Mouse (Mus musculus): ENCODE results near the gene Camk1g. TPM values are rescaled to one million over a fixed set of nuclear protein-coding genes. Genes with fewer than 3 reads are reported as not detected.

The Camk1g gene
- 6.9 and 7.1 TPM in 2 replicates for polyA plus RNA-seq (2016; fragmentation: Nextera tagmentation; extraction: Ambion mirVana)

DNA sequence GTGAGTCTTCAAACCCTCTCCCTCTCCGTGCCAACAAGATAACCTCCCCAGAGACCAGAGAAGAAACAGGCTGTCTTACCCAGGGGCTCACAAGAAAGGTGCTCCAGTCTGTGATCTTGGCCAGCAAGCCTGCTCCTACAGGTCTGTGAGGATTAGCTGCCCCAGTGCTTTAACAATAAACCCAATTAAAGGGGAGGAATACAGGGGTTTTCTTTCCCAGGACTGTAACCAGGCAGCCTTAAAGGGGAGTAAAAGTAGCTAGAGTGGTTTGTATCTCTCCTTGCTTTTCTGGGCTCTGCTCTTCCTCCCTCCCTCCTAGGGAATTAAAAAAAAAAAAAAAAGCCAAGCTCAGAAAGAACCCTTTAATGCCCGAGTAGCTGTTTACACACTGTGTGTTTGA lies at the start of gene Camk1g:
Gene Camk1g (minus strand): TSS at position 203 of the 400 bp plus-strand sequence.
- Histone ChIP-seq H3K36me3 (no peaks in the 10 kb centered on the region), H3K4me2 (peak within 1 kb of the TSS; percentile 68), H3K27ac (ENCODE audit: poor library complexity, severe bottlenecking) (peak within 1 kb of the TSS; percentile 36; the same call in 1 of the 2 replicates), H3K9ac (peak within 1 kb of the TSS; percentile 64), H3K9me3 (replicated peaks) (no peaks in the 10 kb centered on the region), H3K27me3 (replicated peaks) (no peaks in the 10 kb centered on the region), H3K4me1 (replicated peaks) (peaks cover 33% of the 10 kb centered on the region), H3K4me3 (peak within 1 kb of the TSS; percentile 50)
- 2% methylated on average over 2 of the region's 2 CpGs for WGBS
- peak; percentile 72 for ATAC-seq (ENCODE audit: insufficient number of reproducible peaks, low FRiP score)

DNA sequence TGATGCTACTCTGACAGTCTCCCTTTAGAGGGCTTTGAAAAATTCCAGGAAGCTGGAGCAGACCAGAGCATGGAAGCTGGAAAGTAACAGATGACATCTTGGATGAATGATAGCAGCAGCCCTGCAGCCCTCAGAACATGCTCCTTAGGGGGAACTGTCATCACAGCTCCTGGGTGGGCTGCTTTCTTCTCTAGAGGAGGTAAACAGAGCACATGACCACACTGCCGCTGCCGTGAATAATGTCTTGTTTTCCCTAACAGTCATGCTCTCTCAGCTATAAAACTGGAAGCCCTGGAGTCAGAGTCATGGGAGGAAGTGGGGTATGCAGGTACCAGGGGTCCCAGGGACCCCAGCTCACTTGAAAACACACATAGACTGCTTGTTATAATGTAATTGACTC lies 49.1 kb upstream of the Camk1g start:
- no peaks in the 10 kb centered on the region for H3K36me3 ChIP-seq
- 0 out of 2 replicates have a peak, but pooled peaks cover 12% of the 10 kb centered on the region for H3K27me3 ChIP-seq (replicated peaks)
- no peaks in the 10 kb centered on the region for H3K9me3 ChIP-seq (replicated peaks)
- H3K27ac ChIP-seq (ENCODE audit: poor library complexity, severe bottlenecking) = no peak overlapping the region
- H3K4me1 ChIP-seq (replicated peaks) = peaks cover 25% of the 10 kb centered on the region
- ATAC-seq (ENCODE audit: insufficient number of reproducible peaks, low FRiP score) = no peak
- 2% methylated on average over 2 of the region's 2 CpGs for WGBS
- no peak overlapping the region for H3K4me2 ChIP-seq
- H3K4me3 ChIP-seq = no peak overlapping the region
- H3K9ac ChIP-seq = no peak overlapping the region

GRCm38 (mm10) chr1:193418656-193419055 lies 48.6 kb upstream of the Camk1g start:
- ATAC-seq (ENCODE audit: insufficient number of reproducible peaks, low FRiP score) = no peak
- Histone ChIP-seq H3K27me3 (replicated peaks) (0 out of 2 replicates have a peak, but pooled peaks cover 12% of the 10 kb centered on the region), H3K27ac (ENCODE audit: poor library complexity, severe bottlenecking) (no peak overlapping the region), H3K4me2 (no peak overlapping the region), H3K36me3 (no peaks in the 10 kb centered on the region), H3K9me3 (replicated peaks) (no peaks in the 10 kb centered on the region), H3K4me1 (replicated peaks) (peaks cover 20% of the 10 kb centered on the region), H3K9ac (no peak overlapping the region), H3K4me3 (no peak overlapping the region)
- WGBS = 34% methylated on average over 5 of the region's 5 CpGs

DNA sequence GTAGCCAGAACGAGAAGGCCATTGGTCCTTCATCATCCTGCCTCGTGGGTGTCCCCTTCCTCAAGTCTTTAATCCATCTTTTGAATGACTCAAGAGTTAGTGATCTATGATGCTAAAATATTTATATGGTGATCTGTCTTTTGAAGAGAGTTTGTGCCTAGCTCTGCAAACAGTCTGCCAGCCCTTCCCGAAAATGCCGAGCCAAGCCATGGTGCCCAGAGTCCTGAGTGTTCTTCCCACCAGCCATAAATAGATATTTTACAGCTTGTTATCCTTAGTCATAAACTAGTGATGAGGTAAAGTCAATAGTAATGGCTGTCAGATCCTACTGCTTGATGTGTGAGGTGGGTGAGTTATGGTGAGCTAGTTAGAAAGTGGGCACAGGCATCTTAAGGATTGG lies 44.0 kb upstream of the Camk1g start:
- Histone ChIP-seq H3K4me3 (no peak overlapping the region), H3K27ac (ENCODE audit: poor library complexity, severe bottlenecking) (no peak overlapping the region), H3K27me3 (replicated peaks) (0 out of 2 replicates have a peak, but pooled peaks cover 12% of the 10 kb centered on the region), H3K9ac (no peak overlapping the region), H3K4me2 (no peak overlapping the region), H3K36me3 (no peaks in the 10 kb centered on the region), H3K4me1 (replicated peaks) (peaks cover 9% of the 10 kb centered on the region), H3K9me3 (replicated peaks) (no peaks in the 10 kb centered on the region)
- no peak for ATAC-seq (ENCODE audit: insufficient number of reproducible peaks, low FRiP score)
- 87% methylated on average over 4 of the region's 4 CpGs for WGBS

DNA sequence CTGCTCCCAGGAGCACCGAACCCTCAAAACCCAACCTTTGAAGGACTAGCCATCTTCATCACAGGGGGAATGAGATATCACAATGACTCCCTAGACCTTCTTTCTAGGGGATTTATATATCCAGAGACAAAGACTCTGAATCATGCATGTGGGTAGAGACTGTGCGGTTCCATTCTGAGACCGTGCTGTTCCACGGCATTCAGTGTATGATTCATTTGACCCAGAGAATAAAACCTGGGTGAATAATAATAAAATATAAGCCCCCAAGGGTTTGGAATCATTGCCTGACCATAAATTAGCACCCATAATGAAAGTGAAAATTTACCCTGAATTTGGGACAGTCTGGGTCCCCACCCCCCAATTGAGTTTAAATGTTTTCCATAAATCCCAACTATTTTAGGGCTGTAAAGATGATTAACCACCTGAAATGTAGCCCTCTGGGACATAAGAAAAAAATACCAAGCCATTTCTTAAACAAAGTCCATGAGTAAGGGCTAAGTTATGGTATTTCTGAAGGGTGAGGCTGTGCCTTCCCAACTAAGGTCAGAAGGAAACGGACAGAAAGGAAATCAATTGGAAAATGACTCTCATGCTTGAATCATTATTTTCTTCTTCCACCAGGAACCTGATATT lies 43.4 kb upstream of the Camk1g start:
- Histone ChIP-seq H3K27ac (ENCODE audit: poor library complexity, severe bottlenecking) (no peak overlapping the region), H3K9me3 (replicated peaks) (no peaks in the 10 kb centered on the region), H3K27me3 (replicated peaks) (0 out of 2 replicates have a peak, but pooled peaks cover 12% of the 10 kb centered on the region), H3K9ac (no peak overlapping the region), H3K4me2 (no peak overlapping the region), H3K4me3 (no peak overlapping the region), H3K4me1 (replicated peaks) (peaks cover 3% of the 10 kb centered on the region), H3K36me3 (no peaks in the 10 kb centered on the region)
- ATAC-seq (ENCODE audit: insufficient number of reproducible peaks, low FRiP score) = no peak
- WGBS = 88% methylated on average over 5 of the region's 5 CpGs

- 10% methylated on average over 6 of the region's 6 CpGs for WGBS
- Histone ChIP-seq H3K4me2 (no peak overlapping the region), H3K9ac (no peak overlapping the region), H3K27ac (ENCODE audit: poor library complexity, severe bottlenecking) (no peak overlapping the region), H3K4me3 (no peak overlapping the region), H3K9me3 (replicated peaks) (no peaks in the 10 kb centered on the region), H3K4me1 (replicated peaks) (peaks cover 4% of the 10 kb centered on the region; the same call in 1 of the 2 replicates), H3K27me3 (replicated peaks) (no peaks in the 10 kb centered on the region), H3K36me3 (no peaks in the 10 kb centered on the region)
- ATAC-seq (ENCODE audit: insufficient number of reproducible peaks, low FRiP score) = no peak
These were observed 37.4 kb upstream of the Camk1g start for GRCm38 (mm10) chr1:193407487-193407886.

DNA sequence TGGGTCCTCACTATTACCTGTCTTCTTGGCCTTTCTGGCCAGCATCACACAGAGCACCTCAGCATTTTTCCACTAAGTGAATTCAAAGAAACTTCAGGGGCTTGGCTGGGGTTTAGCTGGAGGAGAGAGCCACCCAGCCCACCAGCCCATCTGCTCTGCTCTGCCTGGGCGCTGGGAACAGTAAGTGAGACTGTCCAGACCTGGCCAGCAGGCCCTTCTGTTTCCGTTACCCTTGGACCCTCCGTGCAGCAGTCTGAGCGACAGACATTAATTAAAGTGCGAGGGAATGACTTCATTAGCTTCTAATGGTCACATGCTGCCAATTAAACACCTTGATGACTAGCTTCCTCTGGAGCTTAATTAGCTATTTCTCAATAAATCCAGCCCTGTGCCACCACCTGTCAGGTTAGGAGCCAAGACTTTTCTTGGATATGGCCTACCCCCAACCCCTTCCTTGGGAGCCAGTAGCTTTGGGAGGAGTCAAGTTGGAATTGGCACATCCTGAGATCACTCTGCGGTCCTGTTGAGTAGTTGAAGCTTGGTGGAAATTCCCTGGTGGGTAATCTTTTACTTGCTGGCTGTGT lies 36.1 kb upstream of the Camk1g start:
- no peak overlapping the region for H3K4me2 ChIP-seq
- no peaks in the 10 kb centered on the region for H3K9me3 ChIP-seq (replicated peaks)
- no peaks in the 10 kb centered on the region for H3K36me3 ChIP-seq
- no peak overlapping the region for H3K4me3 ChIP-seq
- ATAC-seq (ENCODE audit: insufficient number of reproducible peaks, low FRiP score) = no peak
- 67% methylated on average over 6 of the region's 6 CpGs for WGBS
- no peak overlapping the region for H3K27ac ChIP-seq (ENCODE audit: poor library complexity, severe bottlenecking)
- peaks cover 4% of the 10 kb centered on the region; the same call in 1 of the 2 replicates for H3K4me1 ChIP-seq (replicated peaks)
- H3K9ac ChIP-seq = no peak overlapping the region
- no peaks in the 10 kb centered on the region for H3K27me3 ChIP-seq (replicated peaks)

GRCm38 (mm10) chr1:193401695-193402094 lies 31.6 kb upstream of the Camk1g start:
- no peak for ATAC-seq (ENCODE audit: insufficient number of reproducible peaks, low FRiP score)
- Histone ChIP-seq H3K9ac (no peak overlapping the region), H3K9me3 (replicated peaks) (no peaks in the 10 kb centered on the region), H3K27me3 (replicated peaks) (no peaks in the 10 kb centered on the region), H3K4me2 (no peak overlapping the region), H3K4me1 (replicated peaks) (peaks cover 23% of the 10 kb centered on the region), H3K4me3 (no peak overlapping the region), H3K36me3 (no peaks in the 10 kb centered on the region), H3K27ac (ENCODE audit: poor library complexity, severe bottlenecking) (no peak overlapping the region)
- WGBS = 73% methylated on average over 9 of the region's 9 CpGs

- ATAC-seq (ENCODE audit: insufficient number of reproducible peaks, low FRiP score) = no peak
- 82% methylated on average over 1 of the region's 1 CpGs for WGBS
- no peaks in the 10 kb centered on the region for H3K9me3 ChIP-seq (replicated peaks)
These were observed 30.2 kb upstream of the Camk1g start for GRCm38 (mm10) chr1:193400348-193400747.

DNA sequence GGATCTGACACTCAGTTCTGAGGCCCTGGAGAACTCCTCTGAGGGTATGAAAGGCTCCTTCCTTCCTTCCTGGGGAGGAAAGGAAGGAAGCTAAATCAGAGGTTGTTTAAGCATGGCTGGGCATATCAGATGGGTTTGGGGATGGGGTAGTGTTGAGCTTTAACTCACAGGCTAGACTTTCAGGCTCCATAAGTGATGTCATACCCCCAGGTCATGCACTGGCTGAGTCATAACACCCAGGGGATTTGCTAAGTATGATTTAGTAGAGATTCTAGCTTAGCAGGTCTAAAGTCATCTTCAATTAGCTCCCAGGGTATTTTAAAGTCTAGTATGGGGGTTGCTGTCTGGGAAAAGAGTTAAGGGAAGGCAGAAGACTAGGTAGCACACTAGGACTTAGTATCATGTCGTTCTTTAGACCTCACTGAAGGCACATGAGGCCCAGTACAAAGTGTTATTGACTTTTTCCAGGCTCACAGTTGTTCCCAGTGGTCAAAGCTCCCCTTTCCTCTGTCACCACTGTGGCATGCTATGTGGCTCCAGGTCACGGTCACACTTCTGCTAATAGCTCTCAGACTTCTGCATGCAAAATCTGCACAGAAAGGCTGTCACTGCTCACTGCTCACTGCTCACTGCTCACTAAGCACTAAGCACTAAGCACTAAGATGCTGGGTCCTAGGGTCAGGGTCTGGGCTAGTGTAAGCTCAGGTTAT lies 28.8 kb upstream of the Camk1g start:
- Histone ChIP-seq H3K9me3 (replicated peaks) (no peaks in the 10 kb centered on the region), H3K36me3 (no peaks in the 10 kb centered on the region), H3K27ac (ENCODE audit: poor library complexity, severe bottlenecking) (0 out of 2 replicates have a peak overlapping the region, but pooled peaks have one; percentile 41), H3K9ac (no peak overlapping the region), H3K4me2 (no peak overlapping the region), H3K4me3 (no peak overlapping the region), H3K27me3 (replicated peaks) (no peaks in the 10 kb centered on the region), H3K4me1 (replicated peaks) (peaks cover 27% of the 10 kb centered on the region)
- ATAC-seq (ENCODE audit: insufficient number of reproducible peaks, low FRiP score) = no peak; the same call in 1 of the 2 replicates
- 32% methylated on average over 2 of the region's 2 CpGs for WGBS

More at GRCm38 (mm10) chr1:193400348-193400747, 30.2 kb upstream of the Camk1g start:
- no peaks in the 10 kb centered on the region for H3K36me3 ChIP-seq
- H3K27me3 ChIP-seq (replicated peaks) = no peaks in the 10 kb centered on the region
- no peak overlapping the region for H3K4me2 ChIP-seq
- H3K4me1 ChIP-seq (replicated peaks) = peaks cover 27% of the 10 kb centered on the region
- no peak overlapping the region for H3K4me3 ChIP-seq
- H3K27ac ChIP-seq (ENCODE audit: poor library complexity, severe bottlenecking) = no peak overlapping the region
- H3K9ac ChIP-seq = no peak overlapping the region

DNA sequence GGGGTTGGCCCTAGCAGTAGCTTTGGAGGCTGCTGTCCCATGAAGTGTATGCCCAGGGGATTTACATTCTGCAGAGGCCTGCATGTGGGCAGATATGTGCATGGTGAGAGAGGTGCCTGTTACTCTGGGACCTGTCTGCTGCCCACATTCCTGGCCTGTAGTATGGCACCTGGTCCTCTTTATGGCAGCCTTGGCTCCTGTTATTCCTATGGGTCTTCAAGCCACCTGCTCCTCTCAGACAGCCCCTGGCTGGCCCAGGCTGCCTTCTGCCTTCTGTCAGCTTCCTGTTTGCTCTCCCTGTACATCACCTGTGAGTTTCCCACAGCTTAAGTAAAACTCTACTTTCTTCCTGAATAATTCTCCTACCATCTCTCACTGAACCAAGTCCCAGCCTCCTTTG lies 27.0 kb upstream of the Camk1g start:
- Histone ChIP-seq H3K4me1 (replicated peaks) (peaks cover 27% of the 10 kb centered on the region), H3K9me3 (replicated peaks) (no peaks in the 10 kb centered on the region), H3K27me3 (replicated peaks) (no peaks in the 10 kb centered on the region), H3K9ac (no peak overlapping the region), H3K36me3 (no peaks in the 10 kb centered on the region), H3K4me2 (no peak overlapping the region), H3K4me3 (no peak overlapping the region), H3K27ac (ENCODE audit: poor library complexity, severe bottlenecking) (no peak overlapping the region)
- ATAC-seq (ENCODE audit: insufficient number of reproducible peaks, low FRiP score) = no peak
